Mouse (Mus musculus) ES-Bruce4 (cell line): ENCODE measurements around the gene Sbds. TPM values are rescaled to one million over a fixed set of nuclear protein-coding genes. Genes with fewer than 3 reads are reported as not detected.

Experiments
- H3K27ac ChIP-seq: 2 replicates; pipeline ENCODE4 v1.5.1; 2012; ENCODE audit warnings: low read length, inconsistent platforms; ENCODE audit not compliant: insufficient read depth
- H3K27me3 ChIP-seq: 2 replicates; pipeline ENCODE4 v1.6.1; 2012; ENCODE audit warnings: mild to moderate bottlenecking, low read length, inconsistent platforms; ENCODE audit not compliant: control insufficient read depth, poor library complexity, insufficient read depth, severe bottlenecking
- H3K36me3 ChIP-seq: 2 replicates; pipeline ENCODE4 v1.6.1; 2012; ENCODE audit warnings: inconsistent platforms, mild to moderate bottlenecking, low read length, moderate library complexity; ENCODE audit not compliant: control insufficient read depth, poor library complexity, insufficient read depth, severe bottlenecking
- H3K4me1 ChIP-seq: one replicate; pipeline ENCODE4 v1.8.1; 2011; ENCODE audit warnings: low read length; ENCODE audit not compliant: control insufficient read depth, insufficient read depth
- H3K4me3 ChIP-seq: 2 replicates; pipeline ENCODE4 v1.5.1; 2011; ENCODE audit warnings: low read depth, mild to moderate bottlenecking, low read length
- H3K9ac ChIP-seq: 2 replicates; pipeline ENCODE4 v1.6.1; 2012; ENCODE audit warnings: low read depth, mild to moderate bottlenecking, inconsistent platforms; ENCODE audit not compliant: poor library complexity, severe bottlenecking
- H3K9me3 ChIP-seq: replicated peaks from 2 replicates; pipeline ENCODE4 v1.6.1; 2012; ENCODE audit warnings: mild to moderate bottlenecking, low read length, inconsistent platforms; ENCODE audit not compliant: control insufficient read depth, poor library complexity, insufficient read depth, severe bottlenecking
- CTCF ChIP-seq: IDR thresholded peaks from one replicate; pipeline ENCODE4 v1.8.1; 2011; ENCODE audit warnings: low read depth, low read length
- EP300 ChIP-seq: IDR thresholded peaks from 2 replicates; pipeline ENCODE4 v1.6.1; 2011; ENCODE audit warnings: low read depth, low read length; ENCODE audit not compliant: insufficient read depth
- POLR2A ChIP-seq: IDR thresholded peaks from one replicate; pipeline ENCODE4 v1.8.1; 2011; ENCODE audit warnings: low read length; ENCODE audit not compliant: insufficient read depth
- polyA plus RNA-seq: library from polyadenylated mRNA; stranded (reverse); fragments of >200 nt; gene quantifications from 2 replicates; pipeline ENCODE4 v1.2.4, GENCODE M21; 2011; ENCODE audit warnings: low read depth; ENCODE audit not compliant: missing spikeins, insufficient read depth, insufficient read length

The Sbds gene
- polyA plus RNA-seq, 1 experiment = 66.8 TPM

- Histone ChIP-seq H3K27ac (no peak overlapping the region), H3K27me3 (no peaks in the 10 kb centered on the region), H3K36me3 (peaks cover 40% of the 10 kb centered on the region), H3K4me1 (peaks cover 6% of the 10 kb centered on the region), H3K9ac (no peak overlapping the region), H3K4me3 (no peak overlapping the region), H3K9me3 (no peaks in the 10 kb centered on the region)
- TF ChIP-seq POLR2A = no peak
- TF ChIP-seq CTCF = no peak
- TF ChIP-seq EP300 = no peak
These were observed 27.2 kb downstream of the Sbds start for GRCm38 (mm10) chr5:130228120-130228519.

- Histone ChIP-seq H3K9ac (no peak overlapping the region), H3K27me3 (no peaks in the 10 kb centered on the region), H3K27ac (no peak overlapping the region), H3K4me3 (no peak overlapping the region), H3K9me3 (no peaks in the 10 kb centered on the region), H3K36me3 (peaks cover 32% of the 10 kb centered on the region), H3K4me1 (peaks cover 6% of the 10 kb centered on the region)
- no peak for TF ChIP-seq EP300
- no peak for TF ChIP-seq CTCF
- TF ChIP-seq POLR2A = no peak
These were observed 28.5 kb downstream of the Sbds start for GRCm38 (mm10) chr5:130226790-130227189.

GRCm38 (mm10) chr5:130222146-130223004, 33.0 kb downstream of the Sbds start:
- no peaks in the 10 kb centered on the region for H3K9me3 ChIP-seq
- no peak for TF ChIP-seq EP300
- no peak for TF ChIP-seq POLR2A
- peak; percentile 70 for TF ChIP-seq CTCF
- peak overlapping the region; percentile 98 for H3K4me3 ChIP-seq
- H3K4me1 ChIP-seq = peaks cover 6% of the 10 kb centered on the region
- H3K27me3 ChIP-seq = no peaks in the 10 kb centered on the region
- H3K9ac ChIP-seq = peak overlapping the region; percentile 97
- H3K36me3 ChIP-seq = 0 out of 2 replicates have a peak, but pooled peaks cover 4% of the 10 kb centered on the region
- H3K27ac ChIP-seq = peak overlapping the region; percentile 70

- Histone ChIP-seq H3K27me3 (no peaks in the 10 kb centered on the region), H3K9me3 (no peaks in the 10 kb centered on the region), H3K4me1 (peaks cover 6% of the 10 kb centered on the region), H3K4me3 (peak overlapping the region; percentile 98), H3K36me3 (0 out of 2 replicates have a peak, but pooled peaks cover 4% of the 10 kb centered on the region), H3K9ac (peak overlapping the region; percentile 97), H3K27ac (peak overlapping the region; percentile 40; the same call in 1 of the 2 replicates)
- TF ChIP-seq CTCF = no peak
- TF ChIP-seq POLR2A = no peak
- TF ChIP-seq EP300 = no peak
These were observed 33.6 kb downstream of the Sbds start for GRCm38 (mm10) chr5:130221760-130222145.

GRCm38 (mm10) chr5:130221316-130221715, 34.0 kb downstream of the Sbds start:
- H3K4me1 ChIP-seq = peaks cover 6% of the 10 kb centered on the region
- H3K4me3 ChIP-seq = no peak overlapping the region
- 0 out of 2 replicates have a peak, but pooled peaks cover 4% of the 10 kb centered on the region for H3K36me3 ChIP-seq
- no peak overlapping the region for H3K27ac ChIP-seq
- H3K27me3 ChIP-seq = no peaks in the 10 kb centered on the region
- no peaks in the 10 kb centered on the region for H3K9me3 ChIP-seq
- TF ChIP-seq POLR2A = no peak
- H3K9ac ChIP-seq = peak overlapping the region; percentile 97; the same call in 1 of the 2 replicates

- Histone ChIP-seq H3K4me3 (no peak overlapping the region), H3K27me3 (no peaks in the 10 kb centered on the region), H3K27ac (peak overlapping the region; percentile 2; the same call in 1 of the 2 replicates), H3K36me3 (no peaks in the 10 kb centered on the region), H3K4me1 (no peaks in the 10 kb centered on the region), H3K9me3 (no peaks in the 10 kb centered on the region), H3K9ac (no peak overlapping the region)
- TF ChIP-seq CTCF = no peak
These were observed 37.0 kb downstream of the Sbds start for GRCm38 (mm10) chr5:130218336-130218735.
